Mouse (Mus musculus): ENCODE measurements at regions not wholly inside any gene's neighbourhood (a gene's known extent, or its start where the extent isn't known, plus 50 kb on each side); places are given as distances from the start of the nearest gene placed in this dataset.

- TF ChIP-seq POLR2A (IDR thresholded peaks at IDR 0.05; ENCODE audit: insufficient read length, low read depth) (no peak), USF1 (IDR thresholded peaks at IDR 0.05; ENCODE audit: low read depth) (no peak), POLR2AphosphoS2 (IDR thresholded peaks at IDR 0.05; ENCODE audit: insufficient read length, low read depth) (no peak), E2F4 (IDR thresholded peaks at IDR 0.05; ENCODE audit: insufficient read depth) (no peak), CEBPB (IDR thresholded peaks at IDR 0.05; ENCODE audit: insufficient read depth, poor library complexity, severe bottlenecking) (no peak)
Measured at GRCm38 (mm10) chr14:60529022-60529421, 104.8 kb upstream of the Spata13 start.

Data from myocyte (in vitro differentiated cells).